Mouse (Mus musculus) layer of hippocampus, adult 18-20 months (tissue): ENCODE measurements around the gene Sost. TPM values are rescaled to one million over a fixed set of nuclear protein-coding genes. Genes with fewer than 3 reads are reported as not detected.

Experiments used
- DNase-seq, 2 experiments: peaks; one replicate each; pipeline ENCODE4 v3.0.0; 2022; ENCODE audit warnings: low spot score in 2 of 2
- total RNA-seq, 2 experiments: library from RNA; stranded (reverse); gene quantifications; 2 replicates each; pipeline ENCODE4 v1.2.3; 2021

Sost gene
- total RNA-seq, 2 experiments from 2014 or later: 0.15 TPM; not detected in 1

GRCm38 (mm10) chr11:101984054-101985025 lies 17.5 kb upstream of the Sost start, which contains the start of gene Cfap97d1:
Cfap97d1 (plus strand) TSS chr11:101984279.
- peak; percentile 90 to 97 for DNase-seq

DNA sequence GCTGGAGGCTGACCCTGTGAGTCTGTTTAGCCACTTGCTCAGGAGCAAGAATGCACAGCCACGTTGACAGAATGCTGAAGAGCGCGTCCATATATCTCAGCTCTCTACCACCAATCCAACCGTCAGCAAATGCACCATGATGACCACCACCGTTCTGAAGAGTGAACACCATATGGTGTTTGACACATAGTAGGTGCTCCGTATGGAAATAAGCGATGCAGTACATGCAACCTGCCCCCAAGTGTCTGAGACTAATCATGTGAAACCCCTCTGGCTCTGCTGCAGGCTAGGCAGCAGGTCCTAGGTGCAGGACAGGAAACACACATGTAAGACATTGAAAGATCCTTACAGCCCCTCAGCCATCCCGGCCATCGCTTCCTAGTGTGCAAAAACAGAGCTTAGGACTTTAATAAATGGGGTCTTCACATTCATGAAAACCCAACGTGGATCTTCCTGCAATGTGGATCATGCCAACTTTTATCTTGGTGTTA lies 16.7 kb upstream of the Sost start:
- no peak for DNase-seq

GRCm38 (mm10) chr11:101982981-101983411 lies 16.2 kb upstream of the Sost start:
- DNase-seq: no peak

- no peak for DNase-seq
These were observed 15.0 kb upstream of the Sost start for GRCm38 (mm10) chr11:101981850-101982249.

- no peak for DNase-seq
These were observed 13.9 kb upstream of the Sost start for GRCm38 (mm10) chr11:101980603-101981157.

- no peak for DNase-seq
These were observed 12.3 kb upstream of the Sost start for GRCm38 (mm10) chr11:101979140-101979539.

GRCm38 (mm10) chr11:101976949-101977348 lies 10.1 kb upstream of the Sost start:
- DNase-seq: no peak

- no peak for DNase-seq
These were observed 8.1 kb upstream of the Sost start for GRCm38 (mm10) chr11:101974923-101975322.

GRCm38 (mm10) chr11:101974181-101974580 lies 7.4 kb upstream of the Sost start:
- DNase-seq: no peak

- no peak for DNase-seq
These were observed 6.7 kb upstream of the Sost start for GRCm38 (mm10) chr11:101973496-101973895.

- no peak for DNase-seq
These were observed 5.8 kb upstream of the Sost start for GRCm38 (mm10) chr11:101972651-101973050.

DNA sequence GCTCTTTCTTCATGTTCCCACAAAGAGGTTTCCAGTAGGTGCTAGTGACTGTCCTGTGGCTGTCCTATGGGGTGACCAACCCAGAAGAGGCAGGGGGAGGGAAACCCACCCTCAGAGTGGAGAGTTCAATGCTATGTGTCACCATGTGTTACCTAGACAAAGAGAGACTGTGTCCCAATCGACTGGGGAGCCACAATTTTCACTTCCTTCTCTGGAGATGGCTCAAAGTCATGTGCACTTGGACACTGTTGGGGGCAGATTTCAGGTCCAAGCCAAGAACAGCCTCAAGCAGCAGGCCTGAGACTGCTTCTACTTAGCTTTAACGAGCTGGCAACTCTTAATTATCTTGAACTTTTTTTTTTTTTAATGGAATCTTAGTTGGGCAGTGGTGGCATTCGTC lies 5.3 kb upstream of the Sost start:
- DNase-seq: no peak

DNA sequence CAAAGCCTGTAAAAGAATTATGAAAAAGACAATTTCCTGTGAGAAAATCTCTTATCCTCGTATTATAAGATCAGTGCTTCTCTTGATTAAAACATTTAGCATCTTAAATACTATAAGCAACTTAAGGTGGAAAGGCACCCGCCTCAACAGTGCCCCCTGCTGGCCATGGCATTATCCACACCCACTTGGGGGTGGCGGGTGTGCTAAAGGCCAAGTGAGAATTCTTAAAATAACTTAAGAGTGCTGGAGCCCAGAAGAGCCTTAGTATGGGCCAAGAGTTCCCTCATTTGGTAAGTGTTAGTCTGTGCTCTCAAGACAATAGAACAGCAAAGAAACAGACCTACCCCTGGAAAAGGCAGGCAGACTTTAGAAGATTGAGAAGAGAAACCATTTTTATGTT lies 4.6 kb upstream of the Sost start:
- no peak for DNase-seq

DNA sequence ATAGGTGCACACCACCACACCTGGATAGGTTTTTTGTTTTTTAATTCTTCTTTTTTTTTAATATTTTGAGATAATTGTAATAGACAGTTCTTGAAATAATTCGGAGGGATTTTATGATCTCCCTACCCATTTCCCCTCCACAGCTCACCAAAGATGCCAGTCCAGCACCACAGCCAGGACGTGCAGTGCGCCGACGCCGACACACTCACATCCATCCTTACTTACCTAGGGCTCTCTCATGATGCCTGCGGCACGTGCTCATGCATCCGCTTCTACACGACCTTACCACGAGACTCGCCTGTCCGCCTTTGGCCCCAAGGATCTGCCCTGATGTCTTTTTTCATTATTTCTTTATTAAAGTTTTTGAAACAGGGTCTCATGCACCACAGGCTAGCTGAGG lies 3.0 kb upstream of the Sost start:
- DNase-seq: no peak

GRCm38 (mm10) chr11:101968791-101969190 lies 2.0 kb upstream of the Sost start:
- peak; percentile 58 to 93 for DNase-seq

DNA sequence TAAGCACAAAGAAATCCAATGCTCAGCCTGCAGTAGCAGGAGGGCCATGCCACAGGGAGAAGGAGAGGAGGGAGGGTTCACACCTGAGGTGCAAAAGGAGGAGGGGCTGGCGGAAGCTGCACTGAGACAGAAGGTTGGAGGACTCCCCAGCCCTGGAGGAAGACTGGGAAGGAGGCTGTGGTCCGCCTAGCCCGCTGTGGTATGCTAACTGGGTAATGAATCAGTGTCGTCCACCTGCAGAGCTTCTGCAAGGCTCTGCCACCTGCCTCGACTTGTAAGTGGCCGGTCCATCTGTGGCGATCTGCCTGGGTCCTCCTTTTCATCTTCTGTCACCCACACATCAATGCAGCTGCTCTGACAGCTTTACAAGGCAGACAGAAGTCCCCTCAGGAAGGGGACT lies 1.5 kb upstream of the Sost start:
- no peak for DNase-seq

GRCm38 (mm10) chr11:101965553-101965952 lies 1.3 kb downstream of the Sost start:
- DNase-seq: no peak

DNA sequence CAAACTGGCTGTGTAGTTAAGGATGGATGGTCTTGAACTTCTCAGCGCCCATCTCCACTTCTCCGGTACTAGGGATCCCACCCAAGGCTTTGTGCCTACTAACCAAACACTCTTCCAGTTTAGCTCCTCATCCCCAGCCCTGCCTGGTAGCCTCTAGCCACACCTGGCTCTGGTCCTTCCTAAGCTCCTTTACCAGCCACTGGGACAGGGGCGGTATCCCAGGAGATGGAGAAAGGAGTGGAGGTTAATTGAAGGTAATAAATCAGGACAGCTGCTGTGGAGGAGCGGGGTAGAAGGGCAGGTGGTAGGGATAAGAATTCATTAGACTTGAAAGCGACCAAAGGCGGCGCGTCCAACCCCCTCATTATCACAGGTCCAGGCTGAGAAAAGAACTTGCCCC lies 2.2 kb downstream of the Sost start:
- DNase-seq: no peak

GRCm38 (mm10) chr11:101963473-101964291 lies 3.1 kb downstream of the Sost start:
- DNase-seq: no peak

DNA sequence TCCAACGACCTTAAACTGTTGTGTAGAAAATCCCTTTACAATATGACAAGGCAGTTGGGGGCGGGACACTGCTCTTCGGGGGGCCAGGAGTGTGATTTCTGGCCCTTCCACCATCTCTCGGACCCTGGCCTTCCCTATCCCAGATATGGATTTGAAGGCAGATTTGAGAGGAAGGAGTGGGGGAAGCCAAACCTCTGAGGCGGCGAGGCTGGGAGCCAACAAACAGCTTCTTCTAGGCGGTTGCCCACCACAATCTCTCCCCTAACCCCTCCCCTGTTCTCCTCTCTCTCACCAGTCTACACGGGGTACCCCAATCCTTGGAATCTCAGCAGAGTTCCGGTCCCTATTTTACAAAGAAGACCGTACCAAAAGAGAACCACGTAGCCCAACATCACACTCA lies 3.8 kb downstream of the Sost start:
- no peak for DNase-seq

- no peak for DNase-seq
These were observed 9.3 kb downstream of the Sost start for GRCm38 (mm10) chr11:101957476-101957875.
